Mouse (Mus musculus) spleen, postnatal 4 days (tissue): ENCODE results near the gene Nusap1.
"Not testable (repeated sequence)": the region's sequence is repeated elsewhere in the genome, so short reads cannot be mapped to it uniquely, and the experiment has no call there.

ENCODE experiments used
- DNase-seq, 2 experiments: peaks; one replicate each; pipeline ENCODE4 v3.0.0; 2022; ENCODE audit warnings: low spot score in 2 of 2

Nusap1 gene

GRCm38 (mm10) chr2:119618199-119618982, at the start of gene Nusap1, which contains the start of gene Oip5:
TSS of gene Nusap1 (plus strand) at chr2:119618298.
TSS of gene Oip5 (minus strand) at chr2:119618469.
- DNase-seq: peak; percentile 94 to 95

- no peak for DNase-seq
Observed at GRCm38 (mm10) chr2:119572471-119572870, 45.6 kb upstream of the Nusap1 start.

- DNase-seq: no peak
Observed at GRCm38 (mm10) chr2:119581571-119581970, 36.5 kb upstream of the Nusap1 start.

GRCm38 (mm10) chr2:119583439-119583838, 34.7 kb upstream of the Nusap1 start:
- no peak for DNase-seq

- DNase-seq: no peak
Observed at GRCm38 (mm10) chr2:119584282-119584681, 33.8 kb upstream of the Nusap1 start.

- peak; percentile 71 to 90 for DNase-seq
Observed at GRCm38 (mm10) chr2:119587383-119587782, 30.7 kb upstream of the Nusap1 start.

GRCm38 (mm10) chr2:119591247-119591646, 26.9 kb upstream of the Nusap1 start:
- DNase-seq: no peak

- DNase-seq: no peak
Observed at GRCm38 (mm10) chr2:119593765-119594112, 24.4 kb upstream of the Nusap1 start.

- peak; percentile 96 to 98 for DNase-seq
Observed at GRCm38 (mm10) chr2:119594113-119594981, 23.8 kb upstream of the Nusap1 start.

- DNase-seq: no peak
Observed at GRCm38 (mm10) chr2:119595308-119595707, 22.8 kb upstream of the Nusap1 start.

GRCm38 (mm10) chr2:119596781-119597330, 21.2 kb upstream of the Nusap1 start:
- DNase-seq: no peak

- no peak for DNase-seq
Observed at GRCm38 (mm10) chr2:119601027-119601426, 17.1 kb upstream of the Nusap1 start.

GRCm38 (mm10) chr2:119601575-119601974, 16.5 kb upstream of the Nusap1 start:
- DNase-seq: not testable (repeated sequence)

GRCm38 (mm10) chr2:119602488-119602887, 15.6 kb upstream of the Nusap1 start:
- no peak for DNase-seq

GRCm38 (mm10) chr2:119603909-119604308, 14.2 kb upstream of the Nusap1 start:
- no peak for DNase-seq

- peak; percentile 38 to 74 for DNase-seq
Observed at GRCm38 (mm10) chr2:119605361-119605973, 12.6 kb upstream of the Nusap1 start.

GRCm38 (mm10) chr2:119607023-119607422, 11.1 kb upstream of the Nusap1 start:
- DNase-seq: no peak

- peak in 1 of 2 experiments; percentile 62 for DNase-seq
Observed at GRCm38 (mm10) chr2:119617841-119618198, 278 bp upstream of the Nusap1 start.

GRCm38 (mm10) chr2:119619002-119619401, 904 bp downstream of the Nusap1 start:
- not testable (repeated sequence) for DNase-seq

GRCm38 (mm10) chr2:119621302-119621701, 3.2 kb downstream of the Nusap1 start:
- DNase-seq: no peak

- DNase-seq: no peak
Observed at GRCm38 (mm10) chr2:119636781-119637180, 18.7 kb downstream of the Nusap1 start.
